Mouse (Mus musculus): Measurements from ENCODE around the gene Mrps9. TPM values are rescaled to one million over a fixed set of nuclear protein-coding genes. Genes with fewer than 3 reads are reported as not detected.
"Not testable (repeated sequence)": the region's sequence is repeated elsewhere in the genome, so short reads cannot be mapped to it uniquely, and the experiment has no call there.

Gene Mrps9
- polyA plus RNA-seq, 2 experiments: 22.0 to 26.3 TPM

- H3K4me2 ChIP-seq (ENCODE audit: low read depth): no peak overlapping the region
- H3K4me1 ChIP-seq (replicated peaks; ENCODE audit: control insufficient read depth in 2 of 2, insufficient read depth in 2 of 2, low read length in 1 of 2): no peaks in the 10 kb centered on the region
- H3K27me3 ChIP-seq (ENCODE audit: control insufficient read depth, insufficient read depth, low read length): no peaks in the 10 kb centered on the region
- no peaks in the 10 kb centered on the region for H3K9me3 ChIP-seq (ENCODE audit: control insufficient read depth, low read length)
- WGBS (ENCODE audit: insufficient replicate concordance): 71% methylated on average over 2 of the region's 2 CpGs
- no peak for TF ChIP-seq EP300 (IDR thresholded peaks at IDR 0.05; ENCODE audit: low read depth)
- TF ChIP-seq CTCF (IDR thresholded peaks at IDR 0.05; ENCODE audit: low read depth): no peak
- no peak overlapping the region for H3K4me3 ChIP-seq (ENCODE audit: insufficient read depth in 1 of 2, low read depth in 2 of 2, low read length in 2 of 2)
- H3K36me3 ChIP-seq (replicated peaks; ENCODE audit: control insufficient read depth, insufficient read depth, low read depth): no peaks in the 10 kb centered on the region
- H3K9ac ChIP-seq (replicated peaks): no peak overlapping the region
- DNase-seq (ENCODE audit: low read depth in 3 of 3, low spot score in 3 of 3) (no peak), ATAC-seq (ENCODE audit: insufficient read depth) (no peak)
- no peak overlapping the region for H3K27ac ChIP-seq
Observed at GRCm38 (mm10) chr1:42882258-42882657, 31.2 kb downstream of the Mrps9 start.

GRCm38 (mm10) chr1:42883418-42883817, 32.4 kb downstream of the Mrps9 start:
- not testable (repeated sequence) for DNase-seq (ENCODE audit: low read depth in 3 of 3, low spot score in 3 of 3); H3K9me3 ChIP-seq (ENCODE audit: control insufficient read depth, low read length); ATAC-seq (ENCODE audit: insufficient read depth); H3K27me3 ChIP-seq (ENCODE audit: control insufficient read depth, insufficient read depth, low read length); H3K4me2 ChIP-seq (ENCODE audit: low read depth); H3K4me1 ChIP-seq (replicated peaks; ENCODE audit: control insufficient read depth in 2 of 2, insufficient read depth in 2 of 2, low read length in 1 of 2); H3K4me3 ChIP-seq (ENCODE audit: insufficient read depth in 1 of 2, low read depth in 2 of 2, low read length in 2 of 2); H3K27ac ChIP-seq; H3K9ac ChIP-seq (replicated peaks); H3K36me3 ChIP-seq (replicated peaks; ENCODE audit: control insufficient read depth, insufficient read depth, low read depth)
- WGBS (ENCODE audit: insufficient replicate concordance): 67% methylated on average over 1 of the region's 2 CpGs

GRCm38 (mm10) chr1:42887835-42888234, 36.8 kb downstream of the Mrps9 start:
- Histone ChIP-seq H3K4me1 (replicated peaks; ENCODE audit: control insufficient read depth in 2 of 2, insufficient read depth in 2 of 2, low read length in 1 of 2) (no peaks in the 10 kb centered on the region), H3K4me3 (ENCODE audit: insufficient read depth in 1 of 2, low read depth in 2 of 2, low read length in 2 of 2) (no peak overlapping the region), H3K27me3 (ENCODE audit: control insufficient read depth, insufficient read depth, low read length) (no peaks in the 10 kb centered on the region), H3K27ac (no peak overlapping the region), H3K9ac (replicated peaks) (no peak overlapping the region), H3K4me2 (ENCODE audit: low read depth) (no peak overlapping the region), H3K36me3 (replicated peaks; ENCODE audit: control insufficient read depth, insufficient read depth, low read depth) (no peaks in the 10 kb centered on the region), H3K9me3 (ENCODE audit: control insufficient read depth, low read length) (no peaks in the 10 kb centered on the region)
- TF ChIP-seq CTCF (IDR thresholded peaks at IDR 0.05; ENCODE audit: low read depth) (no peak), EP300 (IDR thresholded peaks at IDR 0.05; ENCODE audit: low read depth) (no peak)
- WGBS (ENCODE audit: insufficient replicate concordance): 86% methylated on average over 11 of the region's 11 CpGs
- ATAC-seq (ENCODE audit: insufficient read depth): no peak
- DNase-seq (ENCODE audit: low read depth in 3 of 3, low spot score in 3 of 3): no peak

- Histone ChIP-seq H3K9me3 (ENCODE audit: control insufficient read depth, low read length) (no peaks in the 10 kb centered on the region), H3K4me1 (replicated peaks; ENCODE audit: control insufficient read depth in 2 of 2, insufficient read depth in 2 of 2, low read length in 1 of 2) (no peaks in the 10 kb centered on the region), H3K27me3 (ENCODE audit: control insufficient read depth, insufficient read depth, low read length) (no peaks in the 10 kb centered on the region), H3K4me3 (ENCODE audit: insufficient read depth in 1 of 2, low read depth in 2 of 2, low read length in 2 of 2) (no peak overlapping the region), H3K4me2 (ENCODE audit: low read depth) (no peak overlapping the region), H3K9ac (replicated peaks) (no peak overlapping the region), H3K36me3 (replicated peaks; ENCODE audit: control insufficient read depth, insufficient read depth, low read depth) (no peaks in the 10 kb centered on the region), H3K27ac (no peak overlapping the region)
- TF ChIP-seq EP300 (IDR thresholded peaks at IDR 0.05; ENCODE audit: low read depth) (no peak), CTCF (IDR thresholded peaks at IDR 0.05; ENCODE audit: low read depth) (no peak)
- no peak for DNase-seq (ENCODE audit: low read depth in 3 of 3, low spot score in 3 of 3)
- ATAC-seq (ENCODE audit: insufficient read depth): no peak
- 80% methylated on average over 22 of the region's 22 CpGs for WGBS (ENCODE audit: insufficient replicate concordance)
Observed at GRCm38 (mm10) chr1:42888541-42889349, 37.7 kb downstream of the Mrps9 start.

GRCm38 (mm10) chr1:42889421-42889887, 38.4 kb downstream of the Mrps9 start:
- TF ChIP-seq CTCF (IDR thresholded peaks at IDR 0.05; ENCODE audit: low read depth) (no peak), EP300 (IDR thresholded peaks at IDR 0.05; ENCODE audit: low read depth) (no peak)
- no peak overlapping the region for H3K4me2 ChIP-seq (ENCODE audit: low read depth)
- H3K27ac ChIP-seq: no peak overlapping the region
- no peak overlapping the region for H3K9ac ChIP-seq (replicated peaks)
- no peaks in the 10 kb centered on the region for H3K27me3 ChIP-seq (ENCODE audit: control insufficient read depth, insufficient read depth, low read length)
- DNase-seq (ENCODE audit: low read depth in 3 of 3, low spot score in 3 of 3) (no peak), ATAC-seq (ENCODE audit: insufficient read depth) (no peak)
- no peaks in the 10 kb centered on the region for H3K4me1 ChIP-seq (replicated peaks; ENCODE audit: control insufficient read depth in 2 of 2, insufficient read depth in 2 of 2, low read length in 1 of 2)
- H3K4me3 ChIP-seq (ENCODE audit: insufficient read depth in 1 of 2, low read depth in 2 of 2, low read length in 2 of 2): no peak overlapping the region
- H3K36me3 ChIP-seq (replicated peaks; ENCODE audit: control insufficient read depth, insufficient read depth, low read depth): no peaks in the 10 kb centered on the region
- no peaks in the 10 kb centered on the region for H3K9me3 ChIP-seq (ENCODE audit: control insufficient read depth, low read length)
- 63% methylated on average over 7 of the region's 7 CpGs for WGBS (ENCODE audit: insufficient replicate concordance)
